Mouse (Mus musculus): Measurements from ENCODE around the gene Akap13. TPM values are rescaled to one million over a fixed set of nuclear protein-coding genes. Genes with fewer than 3 reads are reported as not detected.
"Not testable (repeated sequence)": the region's sequence is repeated elsewhere in the genome, so short reads cannot be mapped to it uniquely, and the experiment has no call there.

Gene Akap13
- total RNA-seq, 1 experiment, result 24.6 TPM

- Histone ChIP-seq H3K9ac (ENCODE audit: insufficient read depth, low read depth, low read length, poor library complexity, severe bottlenecking) (no peak overlapping the region), H3K27ac (ENCODE audit: insufficient read depth, low read depth, low read length, poor library complexity, severe bottlenecking) (no peak overlapping the region)
- in situ Hi-C loops (cut with MboI; ENCODE audit: low sequenced_read_pairs in 2 of 2, unreplicated experiment in 2 of 2), result no loop called here
These were observed 304.7 kb downstream of the Akap13 start for GRCm38 (mm10) chr7:75759992-75760514.

GRCm38 (mm10) chr7:75760661-75761319 lies 305.5 kb downstream of the Akap13 start:
- H3K9ac ChIP-seq (ENCODE audit: insufficient read depth, low read depth, low read length, poor library complexity, severe bottlenecking); H3K9me3 ChIP-seq (ENCODE audit: control insufficient read depth, insufficient read depth, low read depth, low read length); in situ Hi-C loops (cut with MboI; ENCODE audit: low sequenced_read_pairs in 2 of 2, unreplicated experiment in 2 of 2); H3K36me3 ChIP-seq (ENCODE audit: control insufficient read depth, insufficient read depth, low read length, poor library complexity, severe bottlenecking); H3K4me3 ChIP-seq (ENCODE audit: insufficient read depth in 1 of 2, low read depth in 1 of 2, low read length in 2 of 2, poor library complexity in 1 of 2, severe bottlenecking in 1 of 2); H3K27ac ChIP-seq (ENCODE audit: insufficient read depth, low read depth, low read length, poor library complexity, severe bottlenecking); DNase-seq (ENCODE audit: low read depth, low spot score): not testable (repeated sequence)
- H3K4me1 ChIP-seq (ENCODE audit: control insufficient read depth in 2 of 2, insufficient read depth in 2 of 2, low read length in 2 of 2, poor library complexity in 1 of 2), result peaks cover 2 to 15% of the 10 kb centered on the region in 2 experiments; a peak in 3 of 4 replicates

More at GRCm38 (mm10) chr7:75759992-75760514, 304.7 kb downstream of the Akap13 start:
- H3K4me3 ChIP-seq (ENCODE audit: insufficient read depth in 1 of 2, low read depth in 1 of 2, low read length in 2 of 2, poor library complexity in 1 of 2, severe bottlenecking in 1 of 2), result no peak overlapping the region
- TF ChIP-seq ZC3H11A (IDR thresholded peaks at IDR 0.05; ENCODE audit: borderline replicate concordance, low read depth, low read length) (no peak), MAFK (IDR thresholded peaks at IDR 0.05; ENCODE audit: insufficient read depth, low read depth, low read length) (no peak), HCFC1 (IDR thresholded peaks at IDR 0.05; ENCODE audit: borderline replicate concordance, insufficient read depth, low read length) (no peak), ZNF384 (IDR thresholded peaks at IDR 0.05; ENCODE audit: low read depth, low read length) (no peak), CHD2 (IDR thresholded peaks at IDR 0.05; ENCODE audit: low read depth, low read length) (no peak)
- no peaks in the 10 kb centered on the region for H3K9me3 ChIP-seq (ENCODE audit: control insufficient read depth, insufficient read depth, low read depth, low read length)
- H3K4me1 ChIP-seq (ENCODE audit: control insufficient read depth in 2 of 2, insufficient read depth in 2 of 2, low read length in 2 of 2, poor library complexity in 1 of 2), result peaks cover 3 to 21% of the 10 kb centered on the region in 2 experiments; a peak in 3 of 4 replicates
- no peak for DNase-seq (ENCODE audit: low read depth, low spot score)
- peaks cover 2% of the 10 kb centered on the region; the same call in 1 of the 2 replicates for H3K36me3 ChIP-seq (ENCODE audit: control insufficient read depth, insufficient read depth, low read length, poor library complexity, severe bottlenecking)

- H3K36me3 ChIP-seq (ENCODE audit: control insufficient read depth, insufficient read depth, low read length, poor library complexity, severe bottlenecking); H3K27ac ChIP-seq (ENCODE audit: insufficient read depth, low read depth, low read length, poor library complexity, severe bottlenecking); DNase-seq (ENCODE audit: low read depth, low spot score); H3K9me3 ChIP-seq (ENCODE audit: control insufficient read depth, insufficient read depth, low read depth, low read length); H3K9ac ChIP-seq (ENCODE audit: insufficient read depth, low read depth, low read length, poor library complexity, severe bottlenecking); H3K4me3 ChIP-seq (ENCODE audit: insufficient read depth in 1 of 2, low read depth in 1 of 2, low read length in 2 of 2, poor library complexity in 1 of 2, severe bottlenecking in 1 of 2); in situ Hi-C loops (cut with MboI; ENCODE audit: low sequenced_read_pairs in 2 of 2, unreplicated experiment in 2 of 2): not testable (repeated sequence)
- peaks cover 2 to 12% of the 10 kb centered on the region in 2 experiments; a peak in 2 of 4 replicates for H3K4me1 ChIP-seq (ENCODE audit: control insufficient read depth in 2 of 2, insufficient read depth in 2 of 2, low read length in 2 of 2, poor library complexity in 1 of 2)
These were observed 306.9 kb downstream of the Akap13 start for GRCm38 (mm10) chr7:75762225-75762624.

- DNase-seq (ENCODE audit: low read depth, low spot score); H3K27ac ChIP-seq (ENCODE audit: insufficient read depth, low read depth, low read length, poor library complexity, severe bottlenecking); H3K4me1 ChIP-seq (ENCODE audit: control insufficient read depth in 2 of 2, insufficient read depth in 2 of 2, low read length in 2 of 2, poor library complexity in 1 of 2); H3K9ac ChIP-seq (ENCODE audit: insufficient read depth, low read depth, low read length, poor library complexity, severe bottlenecking); H3K4me3 ChIP-seq (ENCODE audit: insufficient read depth in 1 of 2, low read depth in 1 of 2, low read length in 2 of 2, poor library complexity in 1 of 2, severe bottlenecking in 1 of 2); in situ Hi-C loops (cut with MboI; ENCODE audit: low sequenced_read_pairs in 2 of 2, unreplicated experiment in 2 of 2); H3K9me3 ChIP-seq (ENCODE audit: control insufficient read depth, insufficient read depth, low read depth, low read length): not testable (repeated sequence)
- peaks cover 20% of the 10 kb centered on the region for H3K36me3 ChIP-seq (ENCODE audit: control insufficient read depth, insufficient read depth, low read length, poor library complexity, severe bottlenecking)
These were observed 311.9 kb downstream of the Akap13 start for GRCm38 (mm10) chr7:75767080-75767769.

DNA sequence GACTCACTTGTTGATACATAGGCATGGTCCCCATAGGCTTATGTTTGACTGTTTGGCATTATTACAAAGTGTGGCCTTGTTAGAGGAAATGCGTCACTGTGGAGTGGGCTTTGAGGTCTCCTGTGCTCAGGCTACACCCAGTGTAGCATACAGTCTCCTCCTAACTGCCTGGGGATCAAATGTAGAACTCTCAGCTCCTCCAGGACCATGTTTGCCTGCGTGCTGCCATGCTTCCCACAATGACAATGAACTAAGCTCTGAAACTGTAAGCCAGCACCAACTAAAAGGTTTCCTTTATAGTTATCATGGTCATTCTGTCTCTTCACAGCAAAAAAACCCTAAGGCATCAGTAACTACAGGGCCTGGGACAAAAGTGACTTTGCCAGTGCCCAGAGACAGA lies 312.8 kb downstream of the Akap13 start:
- H3K4me3 ChIP-seq (ENCODE audit: insufficient read depth in 1 of 2, low read depth in 1 of 2, low read length in 2 of 2, poor library complexity in 1 of 2, severe bottlenecking in 1 of 2), result no peak overlapping the region
- H3K9ac ChIP-seq (ENCODE audit: insufficient read depth, low read depth, low read length, poor library complexity, severe bottlenecking), result no peak overlapping the region
- no peak for DNase-seq (ENCODE audit: low read depth, low spot score)
- in situ Hi-C loops (cut with MboI; ENCODE audit: low sequenced_read_pairs in 2 of 2, unreplicated experiment in 2 of 2), result no loop called here
- H3K27ac ChIP-seq (ENCODE audit: insufficient read depth, low read depth, low read length, poor library complexity, severe bottlenecking), result no peak overlapping the region
- no peaks in the 10 kb centered on the region for H3K4me1 ChIP-seq (ENCODE audit: control insufficient read depth in 2 of 2, insufficient read depth in 2 of 2, low read length in 2 of 2, poor library complexity in 1 of 2)
- H3K36me3 ChIP-seq (ENCODE audit: control insufficient read depth, insufficient read depth, low read length, poor library complexity, severe bottlenecking), result peaks cover 21% of the 10 kb centered on the region
- H3K9me3 ChIP-seq (ENCODE audit: control insufficient read depth, insufficient read depth, low read depth, low read length), result no peaks in the 10 kb centered on the region
- TF ChIP-seq ZC3H11A (IDR thresholded peaks at IDR 0.05; ENCODE audit: borderline replicate concordance, low read depth, low read length) (no peak), MAFK (IDR thresholded peaks at IDR 0.05; ENCODE audit: insufficient read depth, low read depth, low read length) (no peak), ZNF384 (IDR thresholded peaks at IDR 0.05; ENCODE audit: low read depth, low read length) (no peak), CHD2 (IDR thresholded peaks at IDR 0.05; ENCODE audit: low read depth, low read length) (no peak), HCFC1 (IDR thresholded peaks at IDR 0.05; ENCODE audit: borderline replicate concordance, insufficient read depth, low read length) (no peak)
